Mouse (Mus musculus) ES-E14 (cell line): ENCODE data around the gene Susd1. TPM values are rescaled to one million over a fixed set of nuclear protein-coding genes. Genes with fewer than 3 reads are reported as not detected.

ENCODE experiments used
- DNase-seq: peaks from one replicate; pipeline ENCODE4 v3.0.0-alpha.2; 2013; ENCODE audit warnings: low read depth, low spot score
- H3K27ac ChIP-seq: 2 replicates; pipeline ENCODE4 v1.5.1; 2012; ENCODE audit warnings: low read depth, mild to moderate bottlenecking, low read length, moderate library complexity, mixed read lengths; ENCODE audit not compliant: poor library complexity, insufficient read depth, severe bottlenecking
- H3K36me3 ChIP-seq: 2 replicates; pipeline ENCODE4 v1.6.1; 2012; ENCODE audit warnings: mild to moderate bottlenecking, low read length, moderate library complexity, mixed read lengths; ENCODE audit not compliant: control insufficient read depth, poor library complexity, insufficient read depth, severe bottlenecking
- H3K4me1 ChIP-seq, 2 experiments: fragments of 150-350 bp in 1 of 2; sonication (generic) in 1 of 2; 2 replicates each; pipeline ENCODE4 v1.6.1; 2012; ENCODE audit warnings: low read length in 2 of 2, mild to moderate bottlenecking in 1 of 2, mixed read lengths in 1 of 2; ENCODE audit not compliant: control insufficient read depth in 2 of 2, insufficient read depth in 2 of 2, poor library complexity in 1 of 2
- H3K4me3 ChIP-seq, 2 experiments: fragments of 150-350 bp in 1 of 2; sonication (generic) in 1 of 2; 2 replicates each; pipeline ENCODE4 v1.5.1; 2012; ENCODE audit warnings: low read length in 2 of 2, low read depth in 1 of 2, mild to moderate bottlenecking in 1 of 2, mixed read lengths in 1 of 2; ENCODE audit not compliant: insufficient read depth in 1 of 2, poor library complexity in 1 of 2, severe bottlenecking in 1 of 2
- H3K9ac ChIP-seq: 2 replicates; pipeline ENCODE4 v1.6.1; 2012; ENCODE audit warnings: low read depth, mild to moderate bottlenecking, low read length, mixed read lengths; ENCODE audit not compliant: poor library complexity, insufficient read depth, severe bottlenecking
- H3K9me3 ChIP-seq: fragments of 150-350 bp; sonication (generic); 2 replicates; pipeline ENCODE4 v1.6.1; 2012; ENCODE audit warnings: low read depth, mild to moderate bottlenecking, low read length; ENCODE audit not compliant: control insufficient read depth, insufficient read depth
- CHD2 ChIP-seq: IDR thresholded peaks from 2 replicates; pipeline ENCODE4 v1.6.1; 2014; ENCODE audit warnings: mild to moderate bottlenecking, low read depth, low read length, inconsistent platforms
- HCFC1 ChIP-seq: IDR thresholded peaks from 2 replicates; pipeline ENCODE4 v1.6.1; 2012; ENCODE audit warnings: low read length, inconsistent platforms, borderline replicate concordance; ENCODE audit not compliant: insufficient read depth
- MAFK ChIP-seq: IDR thresholded peaks from 2 replicates; pipeline ENCODE4 v1.6.1; 2014; ENCODE audit warnings: mild to moderate bottlenecking, low read depth, low read length, inconsistent platforms; ENCODE audit not compliant: insufficient read depth
- ZC3H11A ChIP-seq: IDR thresholded peaks from 2 replicates; pipeline ENCODE4 v1.6.1; 2012; ENCODE audit warnings: low read depth, mild to moderate bottlenecking, inconsistent platforms, low read length, borderline replicate concordance
- in situ Hi-C, 2 experiments: fragments of 600-800 bp; cut with MboI; formaldehyde crosslinking; loops; one replicate each; pipeline ENCODE4 v1.15.1; 2025; ENCODE audit warnings: low sequenced_read_pairs in 2 of 2, inconsistent platforms in 1 of 2; ENCODE audit not compliant: unreplicated experiment in 2 of 2
- total RNA-seq: library from RNA; depleted of rRNA; stranded (reverse); fragments of 300-350 nt; gene quantifications from 2 replicates; pipeline ENCODE4 v1.2.3, GENCODE M21; 2012

The Susd1 gene
- total RNA-seq, 1 experiment = 7.7 TPM

GRCm38 (mm10) chr4:59369941-59370340, 68.5 kb downstream of the Susd1 start:
- Histone ChIP-seq H3K4me3 (no peak overlapping the region), H3K9ac (no peak overlapping the region), H3K27ac (no peak overlapping the region), H3K36me3 (no peaks in the 10 kb centered on the region), H3K4me1 (no peaks in the 10 kb centered on the region; a peak in 1 of 4 replicates), H3K9me3 (no peaks in the 10 kb centered on the region)
- DNase-seq = no peak
- in situ Hi-C loops = loop anchor here (10.0 to 25.0 kb wide), 2 partner anchors 192 to 195 kb away; no protein-coding TSS in a partner anchor
- TF ChIP-seq ZC3H11A (no peak), HCFC1 (no peak)

GRCm38 (mm10) chr4:59368118-59368517, 70.3 kb downstream of the Susd1 start:
- Histone ChIP-seq H3K4me1 (no peaks in the 10 kb centered on the region; a peak in 1 of 4 replicates), H3K4me3 (no peak overlapping the region), H3K9ac (no peak overlapping the region), H3K9me3 (no peaks in the 10 kb centered on the region), H3K27ac (no peak overlapping the region), H3K36me3 (no peaks in the 10 kb centered on the region)
- TF ChIP-seq CHD2 (no peak), ZC3H11A (no peak), HCFC1 (no peak), MAFK (no peak)
- DNase-seq = no peak
- in situ Hi-C loops = loop anchor here in 1 of 2 experiments (25.0 kb wide), 1 partner anchor 194 kb away; no protein-coding TSS in a partner anchor

- in situ Hi-C loops = loop anchor here in 1 of 2 experiments (25.0 kb wide), 1 partner anchor 196 kb away; no protein-coding TSS in a partner anchor
- Histone ChIP-seq H3K9ac (no peak overlapping the region), H3K36me3 (no peaks in the 10 kb centered on the region), H3K4me1 (no peaks in the 10 kb centered on the region), H3K27ac (no peak overlapping the region), H3K4me3 (no peak overlapping the region), H3K9me3 (no peaks in the 10 kb centered on the region)
- no peak for TF ChIP-seq ZC3H11A
- TF ChIP-seq HCFC1 = no peak
- no peak for DNase-seq
These were observed 72.2 kb downstream of the Susd1 start for GRCm38 (mm10) chr4:59366206-59366605.

DNA sequence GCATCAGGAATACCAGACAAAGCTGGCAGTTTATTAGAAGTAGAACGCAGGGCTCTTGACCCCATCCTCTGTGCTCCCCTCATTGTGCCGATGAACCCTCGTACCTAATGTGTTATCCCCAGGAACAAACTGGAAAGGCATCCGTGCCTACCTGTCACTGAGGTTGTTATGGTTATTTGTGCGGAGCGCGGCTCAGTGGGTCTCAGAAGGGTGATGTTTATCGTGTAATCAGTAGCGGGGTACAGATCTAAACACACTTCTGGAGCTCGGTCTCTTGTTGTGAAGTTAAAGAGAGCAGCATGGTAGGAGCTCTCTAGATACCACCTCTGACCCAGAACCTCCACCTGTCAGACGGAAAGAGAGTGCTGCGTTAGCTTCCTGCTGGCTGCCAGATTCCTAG, 72.9 kb downstream of the Susd1 start:
- in situ Hi-C loops = loop anchor here in 1 of 2 experiments (25.0 kb wide), 1 partner anchor 197 kb away; no protein-coding TSS in a partner anchor
- no peak for TF ChIP-seq CHD2
- TF ChIP-seq ZC3H11A = no peak
- no peak for TF ChIP-seq HCFC1

More for the DNA sequence above, 72.9 kb downstream of the Susd1 start:
- H3K4me3 ChIP-seq = no peak overlapping the region
- H3K27ac ChIP-seq = no peak overlapping the region
- DNase-seq = no peak
- H3K4me1 ChIP-seq = no peaks in the 10 kb centered on the region
- no peaks in the 10 kb centered on the region for H3K36me3 ChIP-seq
- H3K9ac ChIP-seq = no peak overlapping the region
- no peaks in the 10 kb centered on the region for H3K9me3 ChIP-seq
